Mouse (Mus musculus) natural killer cell, adult 2 months (primary cell): Measurements from ENCODE around the gene Auts2.

Source experiments
- DNase-seq, 2 experiments: peaks; one replicate each; pipeline ENCODE4 v3.0.0; 2022; ENCODE audit warnings: low spot score in 2 of 2

Auts2 gene

DNA sequence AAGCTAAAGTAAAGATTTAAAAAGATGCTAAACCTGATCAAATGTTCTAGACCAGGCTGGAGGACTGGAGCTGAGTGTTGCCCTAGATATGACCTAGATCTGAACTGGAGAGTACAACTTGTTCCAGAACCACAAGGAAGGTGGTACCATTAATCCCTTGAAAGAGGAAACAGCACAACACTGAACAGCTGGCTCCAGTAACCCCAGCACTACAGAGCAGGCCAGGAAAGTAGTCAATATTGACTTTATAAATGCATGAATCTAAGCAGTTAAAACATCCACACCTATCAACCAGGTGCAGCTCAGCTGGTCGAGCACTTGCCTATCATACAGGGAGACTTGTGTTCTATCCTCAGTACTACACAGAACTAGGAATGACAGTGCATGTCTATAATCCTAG, 281.4 kb downstream of the Auts2 start:
- no peak for DNase-seq

GRCm38 (mm10) chr5:132258882-132259281, 284.3 kb downstream of the Auts2 start:
- DNase-seq = no peak

- DNase-seq = no peak
These were observed 287.6 kb downstream of the Auts2 start for GRCm38 (mm10) chr5:132255579-132255978.

GRCm38 (mm10) chr5:132249523-132249922, 293.6 kb downstream of the Auts2 start:
- DNase-seq = no peak

- no peak for DNase-seq
These were observed 295.1 kb downstream of the Auts2 start for GRCm38 (mm10) chr5:132248069-132248468.

DNA sequence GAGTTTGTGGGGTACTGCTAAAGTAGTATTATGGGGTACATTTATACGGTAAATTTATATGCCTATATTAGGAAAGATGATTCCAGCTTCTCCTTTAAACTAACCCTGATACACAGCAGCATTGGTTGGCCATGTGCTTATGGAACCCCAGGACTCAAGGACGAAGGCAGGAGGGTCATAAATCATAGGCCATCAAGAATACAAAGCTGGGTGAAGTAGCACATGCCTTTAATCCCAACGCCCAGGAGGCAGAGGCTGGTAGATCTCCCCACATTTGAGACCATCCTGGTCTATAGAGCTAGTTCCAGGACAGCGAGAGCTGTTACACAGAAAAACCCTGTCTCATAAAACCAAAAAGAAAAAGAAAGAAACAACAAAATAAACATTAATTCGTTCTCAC, 307.7 kb downstream of the Auts2 start:
- DNase-seq = no peak

- no peak for DNase-seq
These were observed 308.7 kb downstream of the Auts2 start for GRCm38 (mm10) chr5:132234471-132234870.

- no peak for DNase-seq
These were observed 311.7 kb downstream of the Auts2 start for GRCm38 (mm10) chr5:132231280-132232047.

- no peak for DNase-seq
These were observed 313.3 kb downstream of the Auts2 start for GRCm38 (mm10) chr5:132229644-132230357.

DNA sequence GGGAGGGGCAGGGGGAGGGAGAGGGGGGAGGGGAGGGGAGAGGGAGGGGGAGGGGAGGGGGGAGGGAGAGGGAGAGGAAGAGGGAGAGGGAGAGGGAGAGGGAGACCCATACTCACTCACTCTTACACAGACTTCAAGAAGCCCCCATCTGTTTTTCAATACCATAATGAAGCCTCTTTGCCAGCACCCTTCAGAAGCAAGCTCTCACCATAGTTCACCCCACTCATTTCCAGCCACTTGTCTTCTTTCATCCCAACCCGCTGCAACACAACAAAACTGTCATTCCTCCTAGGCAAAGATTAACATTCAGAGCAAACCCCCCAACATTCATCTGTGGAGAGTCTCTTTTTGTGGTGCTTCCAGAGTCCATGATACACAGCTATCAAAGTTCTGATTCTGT, 314.1 kb downstream of the Auts2 start:
- no peak for DNase-seq

DNA sequence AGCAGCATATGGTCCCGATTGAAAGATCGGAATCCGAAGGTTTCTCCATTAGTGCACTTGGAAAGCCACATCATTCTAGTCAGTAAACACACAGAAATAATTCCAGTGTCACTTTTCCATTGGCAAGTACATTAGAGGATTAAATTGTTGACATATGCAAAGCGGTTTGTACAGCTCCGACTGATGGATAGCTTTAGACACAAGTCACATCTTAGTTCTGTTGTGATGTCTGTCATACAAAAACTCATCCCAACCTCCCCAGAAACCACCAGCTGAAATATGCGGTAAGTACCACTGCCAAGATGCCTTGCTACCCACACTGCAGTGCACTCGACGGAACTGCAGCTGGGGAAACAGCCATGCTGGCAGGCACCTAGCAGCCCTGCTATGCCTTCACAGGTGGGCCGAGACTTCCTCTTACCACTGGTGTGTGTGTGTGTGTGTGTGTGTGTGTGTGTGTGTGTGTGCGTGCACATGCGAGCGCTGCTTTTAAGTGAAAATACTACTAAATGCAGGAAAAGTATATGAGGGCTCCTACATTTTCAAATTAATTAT, 322.7 kb downstream of the Auts2 start:
- no peak for DNase-seq

- no peak for DNase-seq
These were observed 327.0 kb downstream of the Auts2 start for GRCm38 (mm10) chr5:132216143-132216542.

GRCm38 (mm10) chr5:132212446-132212845, 330.7 kb downstream of the Auts2 start:
- no peak for DNase-seq

DNA sequence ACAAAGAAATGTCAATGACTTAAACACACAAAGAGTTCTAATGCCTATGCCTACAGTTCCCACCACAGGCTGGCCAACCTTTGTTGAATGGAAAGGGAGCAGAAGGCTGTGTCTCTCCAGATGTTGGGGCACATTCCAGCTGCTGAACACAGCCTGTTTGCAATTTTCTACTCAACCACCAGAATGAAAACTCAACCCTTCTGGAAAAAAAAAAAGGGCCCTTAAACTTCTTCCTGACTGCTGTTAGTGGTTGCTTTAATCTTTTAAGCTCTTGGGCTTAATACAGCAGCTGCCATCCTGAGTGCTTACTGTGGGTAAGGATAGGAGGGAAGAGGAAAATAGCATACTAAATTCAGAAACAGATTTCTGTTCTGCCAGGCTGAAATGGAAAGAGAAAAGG, 333.4 kb downstream of the Auts2 start:
- DNase-seq = no peak

- DNase-seq = no peak
These were observed 336.9 kb downstream of the Auts2 start for GRCm38 (mm10) chr5:132206220-132206619.

GRCm38 (mm10) chr5:132203846-132204245, 339.3 kb downstream of the Auts2 start:
- no peak for DNase-seq

DNA sequence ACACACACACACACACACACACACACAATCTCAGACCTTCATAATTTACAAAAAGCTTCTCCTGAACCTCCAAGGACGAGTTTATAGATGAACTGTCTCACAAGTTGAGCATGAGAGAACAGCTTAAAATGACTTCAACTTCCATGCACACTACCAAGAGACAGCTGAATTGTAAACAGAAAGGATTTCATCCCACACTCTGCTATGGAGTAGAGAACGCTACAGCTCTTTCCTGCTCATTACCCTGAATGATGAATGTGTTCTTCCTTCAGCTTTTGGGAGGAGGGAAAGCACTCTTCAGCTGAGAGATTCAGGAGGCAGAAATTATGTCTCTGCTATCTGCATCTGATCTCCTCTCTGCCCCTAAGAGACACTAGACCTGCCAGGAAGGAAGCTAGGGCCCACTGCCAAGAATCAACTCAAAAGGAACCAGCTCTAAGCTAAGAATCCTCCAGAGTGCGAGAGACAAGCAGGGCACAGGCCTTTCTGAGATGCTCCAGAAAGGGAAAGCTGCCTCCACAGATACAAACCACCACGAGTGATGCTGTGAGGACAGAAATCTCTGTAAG, 342.0 kb downstream of the Auts2 start:
- no peak for DNase-seq

- no peak for DNase-seq
These were observed 342.5 kb downstream of the Auts2 start for GRCm38 (mm10) chr5:132200595-132200994.

DNA sequence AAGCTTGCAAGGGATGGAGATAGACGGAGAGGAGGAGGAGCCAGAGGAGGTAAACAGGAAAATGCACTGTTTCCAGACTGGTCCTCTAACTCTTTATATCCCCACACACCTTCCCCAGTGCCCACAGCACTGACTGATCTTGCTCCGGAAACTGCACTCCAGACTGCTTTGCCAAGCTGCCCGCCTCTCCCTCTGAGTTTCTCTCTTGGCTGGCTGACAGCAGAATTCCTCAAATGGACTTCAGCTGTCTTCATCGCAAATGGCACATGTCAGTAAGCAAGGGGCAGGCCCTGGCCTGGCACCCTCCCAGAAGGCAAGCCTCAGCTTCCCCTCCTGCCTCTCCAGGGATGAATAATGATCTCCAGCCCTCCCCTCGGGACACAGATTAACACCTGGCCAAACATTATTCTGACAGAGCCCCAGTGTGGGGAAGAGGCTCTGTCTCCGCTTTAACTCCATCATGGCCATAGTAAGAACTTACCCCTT, 348.1 kb downstream of the Auts2 start:
- DNase-seq = no peak

DNA sequence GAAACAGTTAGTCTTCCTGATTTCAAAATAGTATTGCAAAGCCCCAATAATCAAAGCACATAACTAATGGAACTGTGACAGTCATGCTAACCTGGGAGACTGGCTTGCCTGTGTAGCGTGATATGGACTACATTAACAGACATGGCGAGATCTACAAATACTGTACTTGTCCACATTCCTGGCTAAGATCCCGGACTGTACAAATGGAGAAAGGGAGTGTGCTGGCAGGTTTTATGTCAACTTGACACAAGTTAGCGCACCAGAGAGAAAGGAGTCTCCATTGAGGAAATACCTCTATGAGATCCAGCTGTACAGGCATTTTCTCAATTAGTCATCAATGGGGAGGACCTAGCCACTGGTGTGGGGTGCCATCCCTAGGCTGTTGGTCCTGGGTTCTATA, 353.0 kb downstream of the Auts2 start:
- DNase-seq = no peak

GRCm38 (mm10) chr5:132186659-132187058, 356.5 kb downstream of the Auts2 start:
- no peak for DNase-seq

GRCm38 (mm10) chr5:132186221-132186620, 356.9 kb downstream of the Auts2 start:
- no peak for DNase-seq
